Mouse (Mus musculus) ovary, postnatal 36 days (tissue): ENCODE data around the gene Il5ra.
A peak's percentile ranks its signal among the peaks of the same experiment; 100 is the strongest.

ENCODE experiments used
- DNase-seq: peaks from one replicate; pipeline ENCODE4 v3.0.0; 2022; ENCODE audit warnings: low spot score, mixed read lengths

Gene Il5ra

DNA sequence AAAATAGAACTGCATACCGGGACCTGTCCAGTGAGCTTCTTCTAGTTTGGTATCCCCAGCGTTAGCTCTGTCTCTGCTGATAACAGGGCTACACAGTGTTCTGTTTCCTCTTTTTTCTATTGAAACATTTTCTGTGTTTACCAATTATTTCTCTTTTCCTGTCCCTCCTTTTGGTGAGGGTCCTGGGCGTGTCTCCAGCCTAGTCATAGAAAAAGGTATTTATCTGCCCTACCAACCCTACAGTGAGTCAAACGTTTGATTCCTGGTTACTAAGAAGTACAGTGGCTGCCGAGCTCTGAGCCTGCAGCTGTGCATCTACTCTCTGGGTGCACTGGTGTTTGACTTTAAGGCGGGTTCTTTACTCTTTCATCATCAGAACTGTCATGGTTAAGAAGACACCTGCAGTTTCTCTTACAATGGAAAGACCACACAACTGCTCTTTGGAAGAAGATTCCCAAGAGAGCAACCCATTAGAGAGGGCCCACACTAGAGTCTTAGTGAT, at the start of gene Il5ra:
TSS of gene Il5ra (minus strand) at position 151 of the 502 bp plus-strand sequence.
- no peak for DNase-seq

DNA sequence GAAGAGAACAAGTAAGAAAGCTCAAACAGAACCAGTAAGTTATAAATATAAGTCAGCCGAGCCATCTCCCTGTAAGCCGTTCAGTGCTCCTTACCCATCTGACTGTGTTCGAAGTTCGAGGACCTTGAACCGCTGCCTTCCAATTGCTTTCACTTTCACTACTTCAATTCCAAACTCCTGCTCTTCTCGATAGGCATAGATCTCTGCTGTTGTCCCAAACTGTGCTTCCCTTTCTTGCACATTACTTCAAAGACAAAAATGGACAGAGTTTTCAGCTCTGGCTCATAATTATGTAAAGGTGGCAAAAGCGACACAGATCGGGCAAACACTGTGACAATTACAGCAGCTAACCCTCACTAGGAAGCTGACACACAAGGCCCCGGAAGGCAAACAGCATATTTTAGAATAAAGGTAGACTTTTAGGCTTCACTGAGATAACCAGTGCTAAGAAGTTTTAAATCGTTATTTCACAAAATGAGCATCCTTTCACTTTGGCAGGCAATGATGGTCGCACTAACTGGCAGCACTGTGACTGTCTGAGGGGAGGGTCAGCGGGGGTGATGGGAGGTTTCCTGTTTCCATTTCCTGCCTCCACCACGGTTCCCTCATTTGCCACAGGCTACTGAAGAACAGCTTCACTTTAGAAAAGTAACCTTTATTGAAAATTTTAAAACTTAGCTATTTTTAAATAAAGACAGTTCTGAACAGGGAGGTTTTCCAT, 45.4 kb upstream of the Il5ra start:
- no peak for DNase-seq

DNA sequence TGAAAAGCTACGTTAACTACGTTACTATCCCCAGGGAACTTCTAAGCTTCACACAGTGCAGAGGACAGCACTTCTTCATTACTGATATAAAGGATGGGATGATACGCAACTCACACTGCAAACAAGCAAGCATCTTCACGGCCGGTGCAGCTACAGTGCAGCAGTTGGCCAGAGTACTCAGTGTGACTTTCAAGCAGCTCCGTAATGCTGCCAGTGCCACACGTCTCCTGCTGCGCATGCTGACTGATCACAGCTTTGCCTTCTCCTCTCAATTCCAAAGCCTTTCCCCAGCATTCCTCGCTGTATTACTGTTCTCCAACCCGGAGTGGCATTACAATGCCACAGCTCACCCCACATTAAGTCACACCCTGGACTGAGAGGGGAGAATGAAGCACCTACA, 44.8 kb upstream of the Il5ra start:
- no peak for DNase-seq

DNA sequence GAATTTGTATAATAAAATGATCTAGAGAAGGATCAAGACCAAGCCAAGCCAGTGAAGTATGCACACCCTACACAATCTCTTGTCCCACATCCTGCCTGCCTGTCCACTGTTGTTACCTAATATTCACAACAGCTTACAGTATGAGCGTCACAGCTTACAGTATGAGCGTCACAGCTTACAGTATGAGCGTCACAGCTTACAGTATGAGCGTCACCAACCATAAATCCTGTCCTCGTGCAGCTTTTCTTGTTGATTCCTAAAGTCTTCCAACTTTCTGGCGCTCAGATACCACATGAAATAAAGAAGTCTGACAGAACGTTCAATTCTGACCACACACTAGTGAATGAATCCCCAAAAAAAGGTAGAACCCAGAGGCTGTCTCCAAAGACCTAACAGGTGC, 44.3 kb upstream of the Il5ra start:
- DNase-seq = no peak

DNA sequence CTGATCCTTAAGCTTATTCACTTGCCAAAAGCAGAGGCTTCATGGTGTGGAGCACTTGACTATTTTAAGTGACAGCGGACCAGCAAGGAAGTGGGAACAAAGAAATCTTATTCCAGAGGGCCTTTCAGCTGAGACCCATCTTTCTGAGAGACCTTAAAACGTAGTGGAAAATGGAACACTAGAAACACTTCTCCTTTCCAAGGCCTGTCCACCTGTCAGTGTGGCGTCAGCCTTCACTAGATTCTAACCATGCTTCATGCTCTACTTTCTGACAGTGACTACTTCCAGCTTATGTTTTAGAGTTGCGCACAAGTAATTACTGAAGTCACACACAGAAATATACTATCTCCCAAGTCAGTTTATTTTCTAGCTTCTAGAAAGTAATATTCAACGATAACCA, 43.6 kb upstream of the Il5ra start:
- no peak for DNase-seq

DNA sequence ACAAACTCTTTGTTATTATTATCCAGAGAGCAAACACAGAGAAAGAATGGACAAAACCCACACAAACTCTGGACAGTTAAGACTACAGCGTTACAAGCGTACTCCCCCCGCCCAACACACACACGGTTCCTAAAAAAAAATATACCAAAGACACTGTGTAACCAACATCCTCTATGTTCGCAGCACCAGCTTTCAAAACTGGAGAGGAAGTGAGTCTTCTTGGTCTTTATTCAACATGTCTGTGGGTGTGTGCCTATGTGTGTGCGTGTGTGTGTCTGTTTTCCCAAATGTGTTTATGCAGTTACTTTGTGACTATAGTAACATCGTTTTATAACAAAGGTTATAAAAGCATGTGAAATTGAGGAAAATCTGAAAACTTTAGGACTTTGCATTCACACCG, 42.6 kb upstream of the Il5ra start:
- no peak for DNase-seq

DNA sequence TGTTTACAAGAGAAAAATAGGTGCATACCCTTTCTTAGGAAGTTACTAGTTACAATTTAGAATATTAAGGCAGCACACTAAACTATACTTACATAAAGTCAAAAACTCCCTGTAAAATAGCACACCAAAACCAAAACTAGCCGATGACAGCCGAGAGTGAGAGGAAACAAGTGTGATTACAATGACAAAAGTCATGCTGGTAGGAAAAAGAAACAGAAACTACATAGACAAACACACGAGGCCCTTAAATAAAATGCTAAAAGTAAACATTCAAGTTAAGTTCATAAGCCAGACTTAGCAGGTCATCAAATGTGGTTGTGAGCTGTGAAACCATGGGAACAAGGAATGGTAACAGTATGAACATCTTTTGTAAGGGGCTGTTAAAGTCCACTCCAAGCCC, 38.3 kb upstream of the Il5ra start:
- no peak for DNase-seq

DNA sequence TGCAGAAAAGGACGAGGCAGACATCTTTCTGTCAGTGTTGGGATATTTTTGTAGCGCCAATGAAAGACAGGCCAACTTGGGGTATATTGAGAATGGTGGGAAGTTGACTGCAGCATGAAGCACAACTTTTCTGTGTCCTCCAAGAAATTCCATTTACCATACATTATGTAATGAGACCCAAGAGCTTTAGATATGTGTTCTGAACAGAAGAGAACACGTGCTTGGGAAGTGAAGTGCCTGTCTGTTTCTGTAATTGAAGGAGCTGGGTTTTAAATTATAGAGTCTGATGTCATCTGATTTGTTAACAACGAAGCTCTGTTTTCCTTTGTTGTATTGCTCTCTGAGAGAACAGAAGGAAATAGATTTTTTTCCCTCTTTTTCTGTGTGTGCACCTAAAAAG, 21.2 kb upstream of the Il5ra start:
- no peak for DNase-seq

DNA sequence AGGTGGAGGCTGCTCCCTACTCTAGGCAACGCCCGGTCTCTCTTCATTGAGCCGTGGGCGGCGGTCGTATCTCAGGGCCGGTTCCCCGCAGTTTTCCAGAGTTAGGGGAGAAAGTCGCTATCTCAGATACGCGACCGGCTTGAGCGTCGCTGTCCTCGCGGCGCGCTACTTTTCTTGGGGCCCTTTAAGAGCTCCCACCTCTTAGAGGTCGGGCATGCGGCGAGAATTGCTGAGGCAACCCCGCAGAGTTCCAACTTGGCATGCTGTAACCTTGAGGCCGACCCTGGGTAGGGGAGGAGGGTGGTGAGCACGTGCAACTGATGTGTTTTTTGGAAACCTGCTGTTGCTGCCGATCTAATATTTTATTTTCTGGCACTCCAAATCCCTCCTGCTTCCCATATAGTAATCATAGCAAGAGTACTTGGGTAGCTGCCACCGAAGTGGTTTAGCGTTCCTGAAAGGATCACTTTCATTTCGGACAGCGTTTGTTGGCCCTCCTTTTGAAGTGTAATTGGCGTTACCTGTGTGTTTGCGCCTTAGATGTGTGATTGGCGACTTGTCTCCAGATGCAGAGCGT, 20.5 kb upstream of the Il5ra start:
- no peak for DNase-seq

DNA sequence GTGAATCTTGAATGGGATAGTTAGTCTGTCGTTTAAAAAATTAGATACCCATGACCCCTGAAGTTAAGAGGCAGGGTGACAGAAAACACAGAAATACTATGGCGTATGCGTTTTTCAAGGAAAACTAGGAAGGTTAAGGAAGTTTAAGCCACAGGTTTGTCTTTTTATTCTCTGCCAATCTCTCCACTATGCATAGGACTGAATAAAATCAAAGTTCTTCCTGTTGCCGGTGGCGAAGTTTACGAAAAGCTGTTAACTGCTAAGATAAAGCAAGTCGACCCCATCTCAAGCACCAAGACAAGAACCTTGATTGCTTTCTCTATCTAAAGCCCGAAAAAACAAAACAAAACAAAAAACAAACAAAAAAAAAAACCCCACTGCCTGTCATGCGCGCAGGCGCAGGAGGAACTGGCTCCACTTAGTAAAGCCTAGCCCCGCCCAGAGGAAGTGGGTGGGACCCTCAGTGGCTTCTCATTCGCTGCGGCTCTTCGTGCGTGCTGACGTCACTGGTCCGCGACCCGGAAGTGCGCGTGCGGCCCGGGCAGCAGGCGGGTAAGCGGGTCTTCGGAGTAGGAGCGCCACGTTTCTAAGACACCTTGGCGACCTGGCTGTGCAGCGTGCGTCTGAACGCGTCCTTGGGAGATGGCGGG, 19.9 kb upstream of the Il5ra start, which contains the start of gene Trnt1:
TSS of gene Trnt1 (plus strand) at position 481 of the 650 bp plus-strand sequence.
- peak; percentile 96 for DNase-seq

DNA sequence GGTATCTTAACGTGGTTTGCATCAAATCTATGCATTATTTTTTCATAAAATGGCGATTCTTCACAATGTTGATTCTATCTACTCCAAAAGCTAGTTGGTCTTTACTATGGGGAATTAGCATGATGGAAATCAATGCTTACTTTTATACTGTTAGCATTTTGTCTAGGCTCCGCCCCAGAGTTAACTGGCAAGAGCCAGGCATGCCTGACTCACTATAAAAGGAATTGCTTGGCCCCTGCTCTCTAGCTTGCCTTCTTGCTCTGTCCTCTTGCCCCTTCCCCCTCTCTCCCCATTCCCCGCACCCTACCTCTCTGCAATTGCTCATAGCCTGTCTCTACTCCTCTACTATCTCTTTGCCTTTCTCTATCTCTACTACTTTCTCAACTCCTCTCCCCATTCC, 17.9 kb upstream of the Il5ra start:
- no peak for DNase-seq

DNA sequence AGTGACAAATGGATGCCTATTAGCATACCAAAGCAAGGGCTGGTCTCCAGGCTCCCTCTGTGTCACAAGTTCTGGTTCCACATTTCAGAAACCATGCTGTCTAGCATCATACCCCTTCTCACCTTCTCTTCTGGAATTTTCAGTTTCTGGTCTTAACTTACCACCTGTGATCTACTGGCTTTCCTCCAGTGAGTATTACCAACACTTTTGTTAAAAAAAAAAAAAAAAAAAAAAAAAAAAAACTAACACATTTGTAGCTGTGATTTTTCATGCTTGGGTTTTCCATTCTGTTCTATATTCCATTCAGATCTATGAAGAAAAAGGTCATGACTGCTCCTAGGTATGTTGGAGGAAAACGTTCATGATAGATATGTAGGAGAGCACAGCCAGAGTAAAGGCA, 17.1 kb upstream of the Il5ra start:
- no peak for DNase-seq

DNA sequence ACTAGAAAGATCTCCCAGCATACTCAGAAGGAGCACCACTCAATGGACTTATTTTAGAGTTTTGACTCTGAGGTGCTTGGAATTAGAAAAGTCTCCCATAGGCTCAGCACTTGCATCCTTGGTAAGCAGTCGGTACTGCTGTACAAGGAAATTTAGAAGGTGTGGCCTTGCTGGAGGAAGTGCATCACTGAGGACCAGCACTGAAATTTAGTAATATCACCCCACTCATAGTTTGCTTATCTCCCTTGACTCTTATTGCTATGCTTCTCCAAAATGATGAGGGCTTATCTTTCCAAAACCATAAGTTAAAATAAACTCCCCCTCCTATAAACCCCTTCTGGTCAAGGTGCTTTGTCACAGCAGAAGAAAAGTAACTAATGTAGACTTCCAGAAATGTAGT, 12.6 kb upstream of the Il5ra start:
- no peak for DNase-seq

DNA sequence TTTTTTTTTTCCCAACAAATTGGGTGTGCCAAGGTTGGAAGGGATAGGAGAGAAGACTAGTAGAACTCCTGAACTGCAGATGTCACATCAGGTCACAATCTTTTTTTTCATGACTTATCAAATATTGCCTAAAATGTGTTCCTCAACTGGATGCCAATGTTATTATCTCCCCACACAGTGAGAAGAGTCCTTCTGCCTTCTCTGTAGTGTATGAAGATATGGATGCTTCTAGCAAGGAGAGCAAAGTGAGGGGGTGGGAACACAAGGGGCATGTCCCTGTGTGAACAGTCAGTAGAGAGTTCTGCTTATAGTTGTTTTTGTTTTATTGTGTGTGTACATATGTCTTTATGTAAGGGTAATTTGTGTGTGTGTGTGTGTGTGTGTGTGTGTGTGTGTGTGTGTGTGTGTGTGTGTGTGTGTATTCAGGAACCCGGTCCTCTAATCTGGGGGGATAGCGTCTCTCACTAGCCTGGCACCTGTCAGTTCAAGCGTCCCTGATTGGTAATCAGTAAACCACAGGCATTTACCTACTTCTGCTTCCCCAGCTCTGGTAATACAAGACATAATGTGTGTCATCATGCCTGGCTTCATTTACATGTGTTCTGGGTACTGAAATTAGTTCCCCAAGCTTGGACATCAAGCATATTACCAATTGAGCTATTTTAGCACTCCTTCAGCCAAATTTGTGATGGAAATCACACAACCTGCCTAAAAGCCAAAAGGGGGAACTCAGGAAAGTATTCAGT, 11.8 kb upstream of the Il5ra start:
- no peak for DNase-seq

DNA sequence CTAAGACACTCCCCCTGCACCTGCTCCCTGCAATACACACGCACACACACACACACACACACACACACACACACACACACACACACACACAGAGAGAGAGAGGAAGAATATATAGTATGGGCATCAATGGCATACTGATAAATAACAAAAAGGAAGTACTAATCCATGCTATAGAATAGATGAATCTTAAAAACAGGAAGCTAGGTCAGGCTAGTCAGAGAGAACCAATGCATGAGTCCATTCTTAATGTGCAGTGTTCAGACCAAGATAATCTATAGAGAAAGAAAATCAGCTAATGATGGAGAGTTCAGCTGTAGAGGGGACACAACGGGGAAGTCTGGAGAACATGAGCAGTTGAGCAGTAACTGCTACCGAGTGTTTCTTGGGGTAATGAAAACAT, 9.5 kb upstream of the Il5ra start:
- no peak for DNase-seq

DNA sequence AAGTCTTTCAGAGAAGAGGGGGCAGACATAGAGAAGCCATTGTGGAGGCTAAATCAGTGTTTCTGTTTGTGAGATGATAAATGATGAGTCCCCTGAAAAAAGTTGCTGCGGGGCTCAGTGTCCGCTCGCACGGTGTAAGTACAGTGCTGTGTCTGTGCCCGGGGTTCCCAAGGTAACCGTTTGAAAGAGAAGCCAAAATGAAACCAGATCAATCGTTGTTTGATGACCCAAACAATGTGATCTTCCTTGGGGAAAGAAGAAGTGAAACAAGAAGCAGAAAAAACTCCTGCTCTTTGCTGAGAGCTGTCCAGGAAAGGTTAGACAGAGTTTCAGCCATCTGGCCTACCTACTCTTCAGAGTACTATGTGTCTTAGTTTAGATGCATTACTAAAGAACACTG, 1.5 kb upstream of the Il5ra start:
- DNase-seq = no peak

DNA sequence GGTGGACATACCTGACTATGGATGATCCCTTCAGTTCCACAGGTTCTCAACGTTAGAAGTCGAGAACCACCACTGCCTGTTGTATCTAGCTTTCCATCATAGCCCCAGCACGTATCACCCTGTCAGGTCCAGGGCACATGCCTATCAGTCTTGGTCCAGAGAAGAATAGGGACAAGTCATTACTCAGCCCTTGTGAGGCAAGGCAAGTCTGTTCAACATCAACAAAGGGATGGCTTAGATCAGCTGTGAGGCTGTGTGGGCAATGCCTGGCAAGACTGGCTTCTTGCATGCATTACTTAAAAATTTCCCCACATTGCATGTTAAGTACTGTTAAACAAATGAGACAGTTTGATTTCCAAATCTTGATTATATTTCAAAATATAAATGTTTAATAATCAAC, 1.0 kb downstream of the Il5ra start:
- no peak for DNase-seq

DNA sequence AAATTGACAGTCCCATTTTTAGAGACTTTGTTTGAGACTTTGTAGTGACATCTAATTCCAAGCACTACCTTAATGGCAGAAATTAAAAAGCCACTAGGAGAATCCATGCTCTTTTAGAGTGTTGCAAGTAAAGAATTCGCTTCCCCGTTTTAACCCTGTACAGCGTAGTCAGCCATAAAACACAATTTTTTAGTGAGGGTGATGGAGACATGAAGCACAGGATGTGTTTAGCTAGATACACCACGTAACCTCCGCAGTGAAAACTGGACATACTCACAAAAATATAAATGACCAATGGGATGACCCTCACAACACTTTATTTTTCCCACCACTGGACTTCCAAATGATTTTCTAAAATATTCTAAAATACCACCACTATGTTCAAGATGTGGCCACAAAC, 1.6 kb downstream of the Il5ra start:
- DNase-seq = no peak

DNA sequence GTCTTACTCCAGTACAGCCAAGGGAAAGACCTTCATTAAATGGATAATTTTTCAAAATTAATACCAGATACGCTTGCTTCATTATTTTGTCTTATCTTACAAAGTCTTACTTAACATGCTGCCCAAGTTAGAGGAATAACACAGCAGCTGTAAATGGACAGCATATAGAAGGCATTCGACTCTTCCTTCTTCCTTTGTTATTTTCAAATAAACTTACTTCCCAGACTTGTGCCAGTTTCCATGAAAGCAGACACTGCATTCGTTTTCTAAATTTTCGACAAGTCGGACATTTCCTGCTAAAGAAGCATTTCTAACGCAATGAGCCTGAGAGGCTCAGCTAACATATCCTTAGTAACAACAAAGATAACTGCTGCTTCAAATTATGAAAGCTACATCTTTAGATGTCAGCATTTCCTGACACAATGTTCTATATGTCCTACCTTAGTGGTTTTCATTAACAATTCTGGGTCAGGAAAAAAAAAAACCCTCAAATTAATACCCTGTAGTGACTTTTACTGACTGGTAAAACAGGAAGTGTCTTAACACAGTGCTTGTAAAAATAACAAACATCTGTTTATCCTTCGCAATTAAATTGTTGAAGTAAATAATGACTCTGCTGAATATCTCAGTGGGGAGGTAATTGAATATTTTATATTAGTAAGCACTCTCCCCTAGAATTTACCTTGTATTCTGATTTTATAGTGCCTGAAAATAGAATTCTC, 3.0 kb downstream of the Il5ra start:
- no peak for DNase-seq

DNA sequence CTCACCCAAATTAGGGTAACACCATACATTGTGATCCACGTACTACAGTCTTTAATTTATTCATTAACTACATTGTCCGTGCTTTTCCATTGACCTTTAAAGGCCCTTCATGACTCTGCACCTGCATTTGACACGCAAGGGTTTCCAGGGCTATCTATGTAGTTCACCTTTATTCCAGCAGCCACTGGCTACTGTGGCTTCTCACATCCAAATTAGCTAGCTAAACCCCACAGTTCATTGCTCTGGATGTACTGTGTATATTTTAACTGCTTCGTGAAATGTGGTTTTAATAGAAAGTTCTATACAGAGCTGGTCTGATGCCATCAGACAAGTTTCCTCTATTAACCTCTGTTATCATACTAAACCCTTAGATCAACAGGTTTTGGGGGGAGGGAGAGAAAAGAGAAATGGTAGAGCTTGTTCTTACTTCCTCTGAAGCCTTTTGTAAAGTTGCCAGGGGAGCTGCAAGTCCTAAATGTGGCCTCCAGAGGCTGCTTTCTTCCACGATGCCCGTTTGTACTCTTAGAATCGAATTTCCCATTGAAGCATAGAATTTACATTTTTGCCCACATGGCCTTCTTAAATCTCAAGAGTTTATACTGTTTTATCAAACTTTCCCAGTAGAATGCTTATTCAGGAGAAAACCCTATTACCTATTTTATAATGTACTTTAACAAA, 5.1 kb downstream of the Il5ra start:
- DNase-seq = no peak

DNA sequence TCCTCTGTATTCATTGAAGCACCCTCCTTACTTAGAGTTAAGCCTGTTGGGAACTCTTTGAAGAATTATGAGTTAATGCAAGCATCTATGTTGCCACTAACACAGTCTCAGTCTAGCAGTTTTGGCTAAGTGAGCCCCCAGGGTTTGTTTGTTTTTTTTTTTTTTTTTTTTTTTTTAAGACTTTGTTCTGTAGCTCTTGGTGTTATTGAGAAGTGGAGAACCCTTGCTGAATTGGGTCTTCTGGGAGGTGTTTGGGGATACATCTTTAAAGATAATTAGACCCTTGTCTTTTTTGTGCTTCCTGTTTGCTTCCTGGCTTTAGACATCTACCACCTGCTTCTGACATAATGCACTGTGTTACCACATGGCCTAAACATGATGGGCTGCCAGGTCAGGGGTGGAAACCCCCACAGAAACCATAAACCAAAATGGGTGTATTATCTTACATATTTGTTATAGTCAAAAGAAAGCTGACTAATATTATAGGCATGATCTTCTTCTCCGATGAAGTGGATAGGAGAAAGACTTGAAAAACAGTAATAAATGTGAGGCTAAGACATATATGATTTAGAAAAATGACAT, 8.5 kb downstream of the Il5ra start:
- no peak for DNase-seq
